Mouse (Mus musculus): ENCODE data around the gene Rhbdd1. TPM values are rescaled to one million over a fixed set of nuclear protein-coding genes. Genes with fewer than 3 reads are reported as not detected.

Rhbdd1 gene
- polyA plus RNA-seq, 1 experiment from 2014 or later, result 7.2 TPM

DNA sequence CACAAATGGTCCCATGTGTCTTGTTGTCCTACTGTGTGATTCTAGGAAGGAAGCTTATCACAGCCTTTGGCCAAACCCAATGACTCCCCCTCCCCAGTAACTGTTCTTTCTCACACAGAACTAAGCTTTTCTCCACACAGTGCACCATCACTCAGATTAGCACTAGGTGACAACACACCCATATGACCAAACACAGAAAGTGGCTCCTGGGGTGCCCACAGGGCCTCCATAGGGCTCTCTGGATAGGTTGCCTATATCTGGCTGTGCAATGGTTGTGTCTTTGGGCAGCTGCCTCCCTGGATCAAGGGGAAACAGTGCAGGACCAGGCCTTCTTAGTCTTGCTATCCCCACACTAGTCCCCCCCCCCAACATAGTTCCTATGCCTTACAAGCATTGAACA, 157.2 kb downstream of the Rhbdd1 start:
- no peak overlapping the region for H3K4me2 ChIP-seq
- H3K4me3 ChIP-seq (ENCODE audit: low read depth, low read length), result no peak overlapping the region
- DNase-seq (ENCODE audit: low spot score, missing footprints) (no peak), ATAC-seq (ENCODE audit: low FRiP score) (no peak)
- H3K9me3 ChIP-seq (ENCODE audit: control insufficient read depth, low read length), result no peaks in the 10 kb centered on the region
- no peaks in the 10 kb centered on the region for H3K27me3 ChIP-seq (ENCODE audit: control insufficient read depth, insufficient read depth, low read length)
- H3K27ac ChIP-seq (ENCODE audit: low read depth, low read length), result no peak overlapping the region
- H3K4me1 ChIP-seq (ENCODE audit: control insufficient read depth, insufficient read depth, low read length), result no peaks in the 10 kb centered on the region
- no peaks in the 10 kb centered on the region for H3K36me3 ChIP-seq (ENCODE audit: control insufficient read depth, insufficient read depth, low read length)
- no peak overlapping the region for H3K9ac ChIP-seq (ENCODE audit: low read length)

DNA sequence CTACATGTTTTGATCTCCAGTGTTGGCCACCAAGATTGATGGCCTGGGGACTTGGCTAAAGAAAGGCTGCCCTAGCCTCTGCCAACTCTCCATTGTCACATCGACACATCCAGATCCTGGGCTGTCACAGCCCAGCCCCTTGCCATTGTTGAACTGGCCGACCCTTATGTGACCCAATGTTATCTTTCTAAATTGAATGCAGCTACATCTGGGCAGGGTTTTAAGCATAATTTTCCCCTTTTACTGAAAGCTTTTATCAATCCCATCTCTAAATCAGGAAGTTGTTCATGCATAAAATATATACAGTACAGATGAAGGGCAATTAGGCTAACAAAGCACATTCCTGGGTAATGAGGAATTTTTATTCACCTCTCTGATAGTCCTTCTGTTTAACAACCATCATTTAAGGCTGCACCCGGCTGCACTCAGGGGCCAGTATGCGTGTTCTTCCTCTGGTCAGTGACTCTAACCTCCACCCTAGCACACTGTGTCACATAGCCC, 158.3 kb downstream of the Rhbdd1 start:
- WGBS, result 33% methylated on average over 4 of the region's 4 CpGs
- no peaks in the 10 kb centered on the region for H3K27me3 ChIP-seq (ENCODE audit: control insufficient read depth, insufficient read depth, low read length)
- H3K9me3 ChIP-seq (ENCODE audit: control insufficient read depth, low read length), result no peaks in the 10 kb centered on the region
- no peak for DNase-seq (ENCODE audit: low spot score, missing footprints)
- peak; percentile 33 for ATAC-seq (ENCODE audit: low FRiP score)
- H3K4me3 ChIP-seq (ENCODE audit: low read depth, low read length), result no peak overlapping the region
- H3K4me2 ChIP-seq, result no peak overlapping the region
- H3K4me1 ChIP-seq (ENCODE audit: control insufficient read depth, insufficient read depth, low read length), result no peaks in the 10 kb centered on the region
- H3K36me3 ChIP-seq (ENCODE audit: control insufficient read depth, insufficient read depth, low read length), result no peaks in the 10 kb centered on the region
- no peak overlapping the region for H3K9ac ChIP-seq (ENCODE audit: low read length)
- H3K27ac ChIP-seq (ENCODE audit: low read depth, low read length), result no peak overlapping the region

DNA sequence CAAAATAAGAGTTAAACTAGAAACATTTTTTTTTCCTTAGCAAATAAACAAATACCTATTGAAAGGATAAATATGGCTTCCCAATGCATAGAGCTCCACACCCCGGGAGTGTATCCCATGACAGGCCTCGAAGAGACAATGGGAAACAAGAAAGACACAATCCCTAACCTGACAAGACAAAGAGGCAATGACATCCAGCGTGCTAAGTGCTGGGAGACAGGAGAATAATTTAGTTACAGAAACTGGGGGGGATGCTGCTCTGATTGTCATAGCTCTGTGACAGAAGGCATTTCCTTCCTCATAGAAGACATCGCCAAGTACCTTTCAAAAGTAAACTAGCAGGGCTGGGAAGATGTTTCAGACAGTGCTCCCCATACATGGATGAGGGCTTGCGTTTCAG, 159.0 kb downstream of the Rhbdd1 start:
- WGBS, result 55% methylated on average over 5 of the region's 5 CpGs
- no peaks in the 10 kb centered on the region for H3K9me3 ChIP-seq (ENCODE audit: control insufficient read depth, low read length)
- no peak for ATAC-seq (ENCODE audit: low FRiP score)
- no peak overlapping the region for H3K4me2 ChIP-seq
- no peak overlapping the region for H3K27ac ChIP-seq (ENCODE audit: low read depth, low read length)
- H3K36me3 ChIP-seq (ENCODE audit: control insufficient read depth, insufficient read depth, low read length), result no peaks in the 10 kb centered on the region
- no peak overlapping the region for H3K4me3 ChIP-seq (ENCODE audit: low read depth, low read length)
- no peaks in the 10 kb centered on the region for H3K27me3 ChIP-seq (ENCODE audit: control insufficient read depth, insufficient read depth, low read length)
- no peaks in the 10 kb centered on the region for H3K4me1 ChIP-seq (ENCODE audit: control insufficient read depth, insufficient read depth, low read length)
- peak; percentile 57 for DNase-seq (ENCODE audit: low spot score, missing footprints)
- H3K9ac ChIP-seq (ENCODE audit: low read length), result no peak overlapping the region

GRCm38 (mm10) chr1:82475821-82476220, 159.6 kb downstream of the Rhbdd1 start:
- no peak overlapping the region for H3K27ac ChIP-seq (ENCODE audit: low read depth, low read length)
- no peaks in the 10 kb centered on the region for H3K36me3 ChIP-seq (ENCODE audit: control insufficient read depth, insufficient read depth, low read length)
- no peak for ATAC-seq (ENCODE audit: low FRiP score)
- no peak overlapping the region for H3K4me3 ChIP-seq (ENCODE audit: low read depth, low read length)
- WGBS, result 80% methylated on average over 4 of the region's 4 CpGs
- no peak overlapping the region for H3K4me2 ChIP-seq
- no peaks in the 10 kb centered on the region for H3K27me3 ChIP-seq (ENCODE audit: control insufficient read depth, insufficient read depth, low read length)
- H3K9ac ChIP-seq (ENCODE audit: low read length), result no peak overlapping the region
- H3K9me3 ChIP-seq (ENCODE audit: control insufficient read depth, low read length), result no peaks in the 10 kb centered on the region
- H3K4me1 ChIP-seq (ENCODE audit: control insufficient read depth, insufficient read depth, low read length), result no peaks in the 10 kb centered on the region
- DNase-seq (ENCODE audit: low spot score, missing footprints), result no peak

- peak; percentile 49; the same call in 1 of the 2 replicates for ATAC-seq (ENCODE audit: low FRiP score)
- no peaks in the 10 kb centered on the region for H3K4me1 ChIP-seq (ENCODE audit: control insufficient read depth, insufficient read depth, low read length)
- H3K27ac ChIP-seq (ENCODE audit: low read depth, low read length), result no peak overlapping the region
- H3K9me3 ChIP-seq (ENCODE audit: control insufficient read depth, low read length), result no peaks in the 10 kb centered on the region
- WGBS, result 46% methylated on average over 11 of the region's 11 CpGs
- no peak overlapping the region for H3K4me2 ChIP-seq
- no peaks in the 10 kb centered on the region for H3K36me3 ChIP-seq (ENCODE audit: control insufficient read depth, insufficient read depth, low read length)
- peak; percentile 90 for DNase-seq (ENCODE audit: low spot score, missing footprints)
- H3K4me3 ChIP-seq (ENCODE audit: low read depth, low read length), result no peak overlapping the region
- H3K27me3 ChIP-seq (ENCODE audit: control insufficient read depth, insufficient read depth, low read length), result no peaks in the 10 kb centered on the region
- H3K9ac ChIP-seq (ENCODE audit: low read length), result no peak overlapping the region
These were observed 160.0 kb downstream of the Rhbdd1 start for GRCm38 (mm10) chr1:82476256-82476655.

GRCm38 (mm10) chr1:82476746-82477145, 160.5 kb downstream of the Rhbdd1 start:
- Histone ChIP-seq H3K9me3 (ENCODE audit: control insufficient read depth, low read length) (no peaks in the 10 kb centered on the region), H3K4me2 (no peak overlapping the region), H3K9ac (ENCODE audit: low read length) (no peak overlapping the region), H3K4me3 (ENCODE audit: low read depth, low read length) (no peak overlapping the region), H3K27me3 (ENCODE audit: control insufficient read depth, insufficient read depth, low read length) (no peaks in the 10 kb centered on the region), H3K27ac (ENCODE audit: low read depth, low read length) (no peak overlapping the region), H3K36me3 (ENCODE audit: control insufficient read depth, insufficient read depth, low read length) (no peaks in the 10 kb centered on the region), H3K4me1 (ENCODE audit: control insufficient read depth, insufficient read depth, low read length) (no peaks in the 10 kb centered on the region)
- WGBS, result 26% methylated on average over 9 of the region's 9 CpGs
- ATAC-seq (ENCODE audit: low FRiP score) (peak; percentile 50), DNase-seq (ENCODE audit: low spot score, missing footprints) (peak; percentile 84)

GRCm38 (mm10) chr1:82479696-82480487, 163.6 kb downstream of the Rhbdd1 start:
- peak; percentile 71 for DNase-seq (ENCODE audit: low spot score, missing footprints)
- Histone ChIP-seq H3K27ac (ENCODE audit: low read depth, low read length) (no peak overlapping the region), H3K27me3 (ENCODE audit: control insufficient read depth, insufficient read depth, low read length) (no peaks in the 10 kb centered on the region), H3K9ac (ENCODE audit: low read length) (no peak overlapping the region), H3K4me2 (no peak overlapping the region), H3K9me3 (ENCODE audit: control insufficient read depth, low read length) (no peaks in the 10 kb centered on the region), H3K36me3 (ENCODE audit: control insufficient read depth, insufficient read depth, low read length) (no peaks in the 10 kb centered on the region), H3K4me1 (ENCODE audit: control insufficient read depth, insufficient read depth, low read length) (no peaks in the 10 kb centered on the region), H3K4me3 (ENCODE audit: low read depth, low read length) (no peak overlapping the region)
- no peak for ATAC-seq (ENCODE audit: low FRiP score)
- WGBS, result 92% methylated on average over 12 of the region's 12 CpGs

- H3K4me1 ChIP-seq (ENCODE audit: control insufficient read depth, insufficient read depth, low read length), result no peaks in the 10 kb centered on the region
- ATAC-seq (ENCODE audit: low FRiP score), result no peak
- H3K27me3 ChIP-seq (ENCODE audit: control insufficient read depth, insufficient read depth, low read length), result no peaks in the 10 kb centered on the region
- H3K4me2 ChIP-seq, result no peak overlapping the region
- DNase-seq (ENCODE audit: low spot score, missing footprints), result peak; percentile 49
- H3K4me3 ChIP-seq (ENCODE audit: low read depth, low read length), result no peak overlapping the region
- no peaks in the 10 kb centered on the region for H3K36me3 ChIP-seq (ENCODE audit: control insufficient read depth, insufficient read depth, low read length)
- H3K27ac ChIP-seq (ENCODE audit: low read depth, low read length), result no peak overlapping the region
- no peaks in the 10 kb centered on the region for H3K9me3 ChIP-seq (ENCODE audit: control insufficient read depth, low read length)
- WGBS, result 86% methylated on average over 7 of the region's 7 CpGs
- H3K9ac ChIP-seq (ENCODE audit: low read length), result no peak overlapping the region
These were observed 166.1 kb downstream of the Rhbdd1 start for GRCm38 (mm10) chr1:82482371-82482770.

- H3K36me3 ChIP-seq (ENCODE audit: control insufficient read depth, insufficient read depth, low read length), result no peaks in the 10 kb centered on the region
- H3K9me3 ChIP-seq (ENCODE audit: control insufficient read depth, low read length), result no peaks in the 10 kb centered on the region
- no peak overlapping the region for H3K4me2 ChIP-seq
- H3K9ac ChIP-seq (ENCODE audit: low read length), result no peak overlapping the region
- no peaks in the 10 kb centered on the region for H3K27me3 ChIP-seq (ENCODE audit: control insufficient read depth, insufficient read depth, low read length)
- no peak overlapping the region for H3K4me3 ChIP-seq (ENCODE audit: low read depth, low read length)
- H3K4me1 ChIP-seq (ENCODE audit: control insufficient read depth, insufficient read depth, low read length), result no peaks in the 10 kb centered on the region
- DNase-seq (ENCODE audit: low spot score, missing footprints) (peak; percentile 76), ATAC-seq (ENCODE audit: low FRiP score) (no peak)
- no peak overlapping the region for H3K27ac ChIP-seq (ENCODE audit: low read depth, low read length)
- 87% methylated on average over 4 of the region's 4 CpGs for WGBS
These were observed 170.1 kb downstream of the Rhbdd1 start for GRCm38 (mm10) chr1:82486371-82486770.
